Mouse (Mus musculus) fat pad, adult 2 months (tissue): ENCODE results near the gene Ugt1a5.

Experiments
- DNase-seq: peaks from one replicate; pipeline ENCODE4 v3.0.0-alpha.2; 2011; ENCODE audit warnings: low read depth, low spot score; ENCODE audit errors: extremely low read depth

The Ugt1a5 gene

GRCm38 (mm10) chr1:88259643-88260024 is 93.8 kb downstream of the Ugt1a5 start:
- DNase-seq = no peak

GRCm38 (mm10) chr1:88260114-88260513 is 94.3 kb downstream of the Ugt1a5 start:
- no peak for DNase-seq

- no peak for DNase-seq
These were observed 95.0 kb downstream of the Ugt1a5 start for GRCm38 (mm10) chr1:88260604-88261377.

GRCm38 (mm10) chr1:88261706-88262105 is 95.9 kb downstream of the Ugt1a5 start:
- no peak for DNase-seq

- peak; percentile 58 for DNase-seq
These were observed 96.4 kb downstream of the Ugt1a5 start for GRCm38 (mm10) chr1:88262255-88262654.

- DNase-seq = no peak
These were observed 97.1 kb downstream of the Ugt1a5 start for GRCm38 (mm10) chr1:88262961-88263360.

GRCm38 (mm10) chr1:88263778-88264177 is 98.0 kb downstream of the Ugt1a5 start:
- no peak for DNase-seq

- DNase-seq = no peak
These were observed 98.5 kb downstream of the Ugt1a5 start for GRCm38 (mm10) chr1:88264237-88264868.

GRCm38 (mm10) chr1:88264869-88265240 is 99.0 kb downstream of the Ugt1a5 start:
- no peak for DNase-seq

GRCm38 (mm10) chr1:88266123-88266522 is 100.3 kb downstream of the Ugt1a5 start:
- DNase-seq = no peak

- no peak for DNase-seq
These were observed 101.7 kb downstream of the Ugt1a5 start for GRCm38 (mm10) chr1:88267489-88267888.

GRCm38 (mm10) chr1:88268070-88268469 is 102.3 kb downstream of the Ugt1a5 start:
- no peak for DNase-seq
